Mouse (Mus musculus): ENCODE measurements around the gene Ate1.
"Not testable (repeated sequence)": the region's sequence is repeated elsewhere in the genome, so short reads cannot be mapped to it uniquely, and the experiment has no call there.

The Ate1 gene

DNA sequence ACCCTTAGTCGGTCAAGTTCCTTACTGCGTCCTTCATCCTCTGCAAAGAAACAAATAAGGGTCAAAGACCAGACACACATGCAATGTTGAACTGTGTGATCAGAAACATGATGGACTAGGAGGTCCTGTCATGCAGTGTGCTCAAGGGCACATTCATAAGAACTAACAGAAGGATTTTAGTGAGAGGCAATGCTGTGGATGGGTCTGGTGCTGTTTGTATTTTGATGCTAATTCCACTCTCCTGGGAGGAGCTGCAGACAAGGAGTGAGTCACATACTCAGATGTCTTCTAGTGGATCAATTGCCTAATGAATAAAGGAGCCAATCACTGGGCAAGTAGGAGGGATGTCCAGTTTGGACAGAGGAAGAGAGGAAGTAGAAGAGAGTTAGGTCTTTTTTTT is 125.5 kb downstream of the Ate1 start:
- DNase-seq (ENCODE audit: low spot score): no peak

DNA sequence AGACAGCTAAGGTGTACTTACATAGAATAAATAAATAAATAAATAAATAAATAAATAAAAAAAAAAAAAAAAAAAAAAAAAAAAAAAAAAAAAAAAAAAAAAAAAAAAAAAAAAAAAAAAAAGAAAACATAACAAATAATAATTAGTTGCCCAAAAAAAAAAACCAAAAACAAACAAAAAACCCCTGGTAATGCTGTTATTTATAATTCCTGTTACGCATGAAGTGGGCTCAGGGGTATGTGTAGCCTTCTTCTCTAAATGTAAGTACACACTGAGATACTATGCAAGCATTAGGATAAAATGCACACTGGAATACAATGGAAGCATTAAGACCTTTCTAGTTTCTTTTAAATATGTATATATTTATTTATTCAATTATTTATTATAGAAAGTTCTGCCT is 130.1 kb downstream of the Ate1 start:
- not testable (repeated sequence) for DNase-seq (ENCODE audit: low spot score)

DNA sequence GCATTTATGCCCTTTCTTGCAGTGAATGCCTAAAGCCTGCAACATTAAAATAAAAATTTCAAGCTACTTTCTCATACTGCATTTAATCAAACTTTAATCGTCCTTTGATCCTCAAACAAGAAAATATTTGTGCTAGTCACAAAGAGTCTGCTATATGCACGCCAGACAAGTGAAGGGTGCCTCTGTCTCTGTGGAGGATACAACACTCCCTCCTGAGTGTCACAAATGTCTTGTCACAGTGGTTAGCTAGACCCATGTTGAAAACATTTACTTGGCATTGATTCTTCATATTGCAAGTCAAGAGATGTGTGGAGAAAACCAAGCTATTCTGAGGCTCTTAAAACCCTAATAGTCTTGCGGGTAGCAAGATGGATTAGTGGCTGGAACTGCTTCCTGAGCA is 133.9 kb downstream of the Ate1 start:
- DNase-seq (ENCODE audit: low spot score): no peak

DNA sequence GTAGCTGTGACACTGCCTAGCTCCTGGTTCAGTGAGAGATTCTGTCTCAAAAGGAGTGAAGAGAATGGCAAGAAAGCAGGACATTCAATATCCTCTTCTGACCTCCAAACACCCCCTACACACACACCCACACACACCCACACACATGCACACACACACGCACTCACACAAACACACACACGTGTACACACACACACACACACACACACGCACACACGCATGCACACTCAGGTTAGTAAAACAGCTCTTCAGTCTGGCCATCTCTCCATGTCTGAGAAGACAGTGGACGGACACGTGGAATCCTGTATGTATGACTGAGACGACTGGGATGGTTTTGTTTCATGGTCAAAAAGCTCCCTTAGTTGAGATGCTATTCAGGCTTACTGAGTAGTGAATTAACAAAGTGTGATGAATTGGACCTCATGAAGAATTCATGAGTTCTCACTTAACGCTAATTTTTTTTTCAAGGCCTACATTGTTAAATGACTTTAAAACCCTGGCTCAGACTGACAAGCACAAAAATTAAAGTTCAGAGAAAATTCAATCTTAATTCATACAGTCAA is 134.4 kb downstream of the Ate1 start:
- no peak for DNase-seq (ENCODE audit: low spot score)

DNA sequence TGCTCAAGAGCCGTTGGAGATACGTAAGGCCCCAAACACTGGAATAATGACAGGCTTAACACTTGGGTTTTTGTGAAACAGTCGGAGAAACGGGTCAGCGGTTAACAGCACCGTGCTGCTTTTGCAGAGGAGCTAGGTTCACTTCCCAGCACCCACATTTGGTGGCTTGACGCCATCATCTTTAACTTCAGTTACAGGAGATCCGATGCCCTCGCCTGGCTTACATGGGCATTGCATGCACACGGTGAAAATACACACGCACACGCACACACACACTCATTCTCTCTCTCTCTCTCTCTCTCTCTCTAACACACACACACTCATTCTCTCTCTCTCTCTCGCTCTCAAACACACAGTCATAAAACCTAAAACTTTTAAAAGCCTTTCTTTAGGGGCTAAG is 138.0 kb downstream of the Ate1 start:
- DNase-seq (ENCODE audit: low spot score): no peak

DNA sequence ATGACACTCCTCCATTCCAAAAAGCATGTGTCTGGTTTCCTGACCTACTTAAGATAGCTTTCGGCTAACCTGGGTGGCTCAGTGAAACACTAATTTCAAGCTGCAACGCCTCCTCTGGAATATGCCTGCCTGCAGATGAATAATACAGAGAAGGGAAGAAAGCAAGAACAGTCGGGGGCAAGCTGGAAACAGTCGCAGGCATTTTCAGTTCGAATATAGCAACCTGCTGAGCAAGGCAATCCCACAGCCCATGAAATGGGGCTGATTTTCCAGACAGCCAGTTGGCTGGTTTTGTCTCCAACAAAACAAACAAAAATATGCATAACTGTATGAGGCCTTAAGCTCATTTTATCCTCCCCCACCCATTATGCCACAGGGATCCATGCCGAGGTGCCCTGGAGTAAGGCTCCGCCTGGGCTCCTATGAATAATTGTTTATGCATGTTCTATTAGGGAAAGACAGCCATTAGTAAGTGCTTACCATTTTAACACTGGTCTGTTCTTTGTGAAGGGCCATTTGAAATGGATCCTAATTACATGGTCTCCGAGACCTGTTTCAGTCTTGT is 138.7 kb downstream of the Ate1 start:
- DNase-seq (ENCODE audit: low spot score): no peak

DNA sequence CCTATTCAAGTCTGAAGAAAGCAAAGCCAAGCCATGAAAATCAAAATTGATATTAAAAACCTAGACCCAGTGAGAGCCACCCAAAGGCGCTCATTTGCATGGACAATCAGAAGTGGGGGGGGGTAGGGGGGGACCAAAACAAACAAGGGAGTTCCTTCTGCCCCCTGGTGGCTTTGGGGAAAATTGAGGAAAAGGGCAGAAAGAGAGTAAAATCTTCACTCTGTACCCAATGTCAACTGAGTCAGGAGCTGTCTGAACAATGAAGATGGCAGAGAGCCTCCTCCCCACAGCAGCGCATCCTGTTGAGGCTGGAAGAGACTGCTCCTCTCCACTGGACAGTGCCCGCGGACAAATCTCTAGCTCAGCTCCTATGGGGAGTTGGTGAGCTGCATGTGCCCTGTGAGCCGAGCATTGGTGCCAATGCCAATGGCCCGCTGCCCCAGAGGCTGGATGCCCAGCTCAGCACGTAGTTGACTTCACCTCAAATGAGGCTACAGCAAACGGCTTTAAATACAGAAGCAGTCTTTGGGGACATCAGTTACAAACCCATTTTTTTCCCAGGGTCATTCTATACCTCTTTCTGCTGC is 139.3 kb downstream of the Ate1 start:
- no peak for DNase-seq (ENCODE audit: low spot score)

DNA sequence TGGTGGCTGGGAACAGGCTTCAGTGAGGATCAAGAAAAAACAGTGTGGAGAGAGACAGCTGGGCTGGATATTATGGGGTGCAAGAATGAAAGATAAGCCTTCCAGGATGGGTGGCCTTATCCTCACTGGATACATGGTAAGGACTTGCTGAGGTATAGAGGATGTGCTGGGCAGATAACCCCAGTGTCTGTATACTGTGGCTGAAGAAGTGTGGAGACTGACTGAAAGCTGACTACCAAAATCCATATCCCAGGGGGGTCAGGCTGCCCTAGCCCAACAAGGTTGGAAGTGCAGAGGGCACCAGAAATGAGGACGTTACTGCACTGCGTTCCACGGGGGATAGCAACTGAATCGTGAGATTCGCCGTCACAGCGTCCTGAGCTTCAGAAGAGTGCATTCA is 139.8 kb downstream of the Ate1 start:
- DNase-seq (ENCODE audit: low spot score): no peak

DNA sequence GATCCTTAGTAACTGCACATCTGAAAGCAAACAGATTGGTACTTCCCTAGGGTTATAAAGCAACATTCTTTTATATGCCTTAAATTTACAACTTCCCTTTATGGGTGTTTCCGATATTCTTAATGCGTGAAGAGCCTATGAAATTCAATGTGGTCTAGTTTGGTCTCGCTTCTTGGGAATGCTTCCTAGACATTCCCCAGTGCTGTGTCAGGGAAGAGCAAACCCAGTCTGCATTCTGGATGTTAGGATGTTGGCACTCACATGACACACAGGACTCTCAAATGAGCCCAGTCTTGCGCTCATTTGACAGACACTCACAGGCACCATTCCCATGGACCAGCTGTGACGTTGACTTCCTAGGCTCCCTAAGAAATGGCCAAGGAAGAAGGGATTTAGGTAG is 140.3 kb downstream of the Ate1 start:
- no peak for DNase-seq (ENCODE audit: low spot score)

DNA sequence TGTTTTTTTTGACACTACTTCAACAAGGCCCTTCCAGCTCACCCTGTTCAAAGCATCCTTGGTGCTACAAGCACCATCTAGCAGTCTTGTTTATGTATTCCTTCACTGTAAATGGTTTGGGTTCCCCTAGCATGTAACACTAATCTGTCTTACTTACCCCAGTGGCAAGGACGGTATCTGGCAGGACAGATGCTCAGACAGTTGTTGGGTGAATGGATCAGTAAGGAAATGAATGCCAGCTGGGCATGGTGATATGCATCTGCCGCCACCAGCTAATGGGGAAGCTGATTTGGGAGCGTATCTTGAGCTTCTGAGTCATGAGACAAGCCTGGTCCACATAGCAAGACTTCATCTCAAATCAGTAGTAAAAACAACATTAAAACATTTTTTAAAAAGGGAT is 141.9 kb downstream of the Ate1 start:
- DNase-seq (ENCODE audit: low spot score): no peak

DNA sequence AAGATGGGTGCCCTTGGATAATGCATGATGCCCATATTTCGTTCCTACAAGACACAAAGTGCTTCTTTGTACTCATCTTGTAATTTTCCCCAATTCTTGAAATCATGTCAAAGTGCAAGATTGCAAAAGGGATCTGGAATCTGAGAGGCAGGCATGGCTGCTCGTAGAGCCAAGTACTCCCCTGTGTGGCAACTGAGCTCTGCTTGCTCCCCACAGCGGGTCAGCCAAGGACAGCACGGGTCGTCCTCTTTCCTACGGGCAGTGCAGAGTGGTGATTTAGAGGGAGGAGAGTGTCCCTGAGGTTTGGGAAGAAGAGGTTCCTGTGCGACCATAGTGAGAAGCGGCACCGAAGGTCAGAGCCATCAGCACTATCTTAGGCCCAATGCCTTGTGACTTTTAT is 145.9 kb downstream of the Ate1 start:
- no peak for DNase-seq (ENCODE audit: low spot score)

DNA sequence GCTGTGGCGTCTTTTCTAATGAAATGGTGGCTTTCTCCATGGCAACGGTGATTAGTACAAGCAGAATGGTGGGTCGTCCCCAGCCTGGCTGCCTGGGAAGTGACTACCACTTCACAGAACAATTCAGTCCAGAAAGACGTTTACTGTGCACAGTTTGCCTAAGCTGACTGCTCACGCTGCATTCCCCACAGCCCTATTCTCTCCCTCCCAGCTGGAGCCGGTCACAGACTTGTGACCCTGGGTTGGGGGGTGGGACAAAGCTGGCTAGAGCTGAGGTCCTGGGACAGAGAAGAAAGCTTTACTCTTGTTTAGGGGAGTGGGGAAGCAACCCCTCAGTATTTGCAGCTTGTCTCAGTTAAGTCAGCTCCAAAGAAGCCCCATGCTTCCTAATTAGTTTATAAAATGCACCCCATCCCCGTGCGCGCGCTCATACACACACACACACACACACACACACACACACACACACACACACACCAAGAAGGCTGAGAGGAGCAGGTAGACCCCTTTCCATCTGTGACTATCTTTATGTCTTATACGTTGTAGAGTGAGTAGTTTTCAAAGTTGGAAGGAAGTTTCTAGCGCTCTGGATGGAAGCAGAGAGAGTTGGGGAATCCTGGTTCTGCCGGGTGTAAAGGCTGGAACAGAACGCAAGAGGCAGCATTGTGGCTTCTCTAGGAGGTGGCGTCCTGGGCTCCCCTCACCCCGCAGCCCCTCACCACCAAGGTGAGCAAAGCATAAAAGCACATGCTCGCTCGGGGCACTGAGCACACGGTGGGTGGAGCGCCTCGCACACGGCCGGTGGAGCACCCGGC is 151.1 kb downstream of the Ate1 start:
- no peak for DNase-seq (ENCODE audit: low spot score)

DNA sequence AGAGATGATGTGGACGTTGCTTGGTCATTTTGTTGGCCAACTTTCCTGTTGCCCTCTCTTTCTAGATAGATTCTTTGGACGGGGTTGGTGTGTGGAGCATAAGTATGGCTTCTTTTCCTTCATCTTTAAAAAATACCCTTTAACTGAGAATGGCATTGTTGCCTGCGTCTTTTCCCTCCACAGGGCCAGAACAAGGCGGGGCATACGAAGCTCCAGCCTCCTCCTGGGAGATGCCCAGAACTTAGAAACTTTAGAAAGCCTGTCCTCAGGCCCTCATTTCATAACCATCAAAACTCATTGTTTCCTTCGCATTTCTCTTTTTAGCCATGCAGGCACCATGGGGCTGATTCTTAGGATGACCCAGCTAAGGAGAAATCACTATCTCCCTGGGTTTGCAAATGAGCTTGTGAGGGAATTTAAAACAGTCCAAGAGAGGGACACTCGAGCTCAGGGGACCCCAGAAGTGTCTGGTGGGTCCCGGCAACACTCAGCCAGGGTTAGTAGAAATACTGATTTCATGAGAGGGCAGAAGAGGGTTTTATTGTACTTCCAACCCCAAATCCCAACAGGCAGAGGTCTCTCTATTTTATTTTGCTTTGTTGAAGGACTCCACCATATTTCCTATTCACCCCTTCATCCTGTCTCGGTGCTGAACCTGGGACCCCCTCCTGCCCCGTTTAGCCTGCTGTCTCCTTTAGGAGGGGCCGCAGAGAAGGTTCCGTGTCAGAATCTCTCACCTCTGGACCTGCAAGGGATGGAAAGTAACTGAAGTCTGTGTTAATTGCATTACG is 151.9 kb downstream of the Ate1 start:
- DNase-seq (ENCODE audit: low spot score): no peak

DNA sequence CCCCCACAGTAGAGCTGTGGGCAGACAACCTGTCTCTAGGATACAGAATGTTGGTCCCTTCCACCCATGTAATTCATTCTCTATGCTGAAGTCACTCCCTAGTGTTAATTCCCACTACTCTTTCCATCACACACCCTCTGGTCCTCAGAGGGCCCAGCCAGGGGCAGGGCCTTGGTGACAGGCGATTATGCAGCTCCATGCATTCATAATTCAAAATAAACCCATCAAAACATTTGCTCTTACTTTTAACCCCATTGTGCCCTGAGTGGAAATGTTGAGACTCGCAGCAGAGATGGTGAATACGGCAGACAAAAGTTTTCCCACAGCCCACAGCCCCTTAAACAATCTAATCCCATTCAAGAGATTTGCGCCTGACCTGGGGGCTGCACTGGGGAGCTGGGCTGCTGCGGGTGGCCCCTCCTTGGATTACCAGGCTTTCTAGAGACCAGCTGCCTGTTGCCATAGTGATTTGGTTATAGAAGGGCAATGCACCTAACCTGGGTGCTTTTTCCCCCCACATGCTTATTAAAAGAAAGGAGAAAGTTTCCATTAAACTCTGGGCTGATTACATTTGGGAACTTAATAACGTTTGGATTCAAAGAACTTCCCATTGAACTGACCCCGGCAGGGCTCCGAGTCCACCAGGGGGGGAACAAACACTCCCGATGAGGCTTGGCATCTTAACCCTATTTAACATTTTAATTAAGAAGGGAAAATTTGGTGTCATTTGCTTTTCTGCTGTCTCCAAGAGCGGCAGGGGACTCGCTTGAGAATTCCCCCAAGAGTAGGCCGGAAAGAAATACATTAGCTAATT is 152.7 kb downstream of the Ate1 start:
- DNase-seq (ENCODE audit: low spot score): no peak

DNA sequence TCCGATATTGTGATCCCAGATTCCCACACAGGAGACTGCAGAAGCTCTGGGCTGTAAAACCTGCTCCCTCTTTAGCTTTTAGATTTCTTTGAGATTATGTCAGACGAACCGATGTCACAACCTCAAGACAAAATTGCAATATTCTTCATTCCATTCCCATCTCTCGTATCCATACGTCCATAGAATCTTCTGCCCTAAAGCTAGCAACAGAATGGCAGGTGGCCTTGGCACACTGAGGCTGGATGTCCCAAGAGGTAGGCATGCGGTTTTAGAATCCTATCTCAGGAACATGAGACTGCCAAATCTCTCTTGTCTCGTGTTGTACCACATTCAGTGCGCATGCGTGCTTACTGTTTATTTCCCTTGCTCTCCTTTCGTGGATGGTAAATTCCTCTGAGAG is 154.5 kb downstream of the Ate1 start:
- no peak for DNase-seq (ENCODE audit: low spot score)

All from left cerebral cortex, adult 11 months (tissue).